ENCODE assay signal across 18 mouse cellular contexts in the genomic region with DNA sequence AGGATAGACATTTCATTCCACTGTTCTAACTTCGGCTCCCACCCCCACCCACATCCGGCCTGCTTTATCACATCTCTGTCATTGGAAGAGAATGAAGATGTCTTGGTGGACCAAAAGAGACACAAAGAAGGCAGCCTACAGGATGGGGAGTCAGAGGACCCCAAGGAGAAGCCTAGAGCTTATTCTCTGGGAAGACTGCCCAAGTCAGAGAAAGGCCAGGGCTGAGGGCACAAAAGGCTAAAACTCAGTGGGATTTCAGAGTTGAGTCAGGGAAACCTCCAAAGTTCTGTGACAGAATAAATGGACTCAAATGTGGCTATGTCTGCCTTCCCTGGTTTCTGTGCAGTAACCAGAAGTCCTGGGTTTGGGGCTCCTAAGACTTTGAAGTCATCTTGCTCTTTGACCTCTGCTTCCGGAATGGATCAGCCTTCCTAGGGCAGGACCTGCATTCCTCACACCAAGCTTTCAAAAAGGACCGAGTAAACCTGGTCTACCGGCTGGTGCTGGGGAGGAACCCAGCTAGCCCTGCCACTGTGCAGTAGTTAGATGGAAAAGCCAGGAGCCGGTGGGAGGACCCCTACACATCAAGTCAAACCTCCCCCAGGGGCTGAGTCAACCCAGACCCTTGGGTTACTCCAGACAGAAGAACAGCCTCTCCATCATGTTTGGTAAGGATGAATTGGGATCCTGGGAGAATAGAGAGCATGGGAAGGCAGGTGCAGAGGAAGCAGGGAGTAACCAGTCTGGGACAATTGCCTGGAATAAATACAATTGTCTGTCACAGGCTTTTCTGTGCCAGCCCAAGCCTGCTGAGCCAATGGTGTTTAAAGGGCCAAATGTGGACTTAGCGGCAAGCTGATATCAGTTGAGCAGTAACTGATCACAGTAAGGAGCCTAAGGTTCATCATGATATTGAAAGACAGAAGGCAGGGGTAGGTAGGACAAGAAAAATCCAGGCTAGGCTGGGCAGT.
DNase-seq lines count a peak whose midpoint lies in the region; ATAC-seq and TF ChIP-seq lines count a peak whose summit lies in the region.
"Had no signal": no experiment of that assay in that cellular context is flagged by ENCODE, and none has a peak within 500 bp of the region (broad histone marks: within the 10 kb centered on the region; RNA-seq: fewer than 3 reads in every experiment).

No protein-coding gene starts in this region.

- no peak for TF ChIP-seq POLR2A in liver, adult 2 months (IDR thresholded peaks at IDR 0.05; ENCODE audit: extremely low read depth, insufficient read depth, low read length)

- intact Hi-C loops in gastrocnemius, adult 2 months (cut with DNase I) = no loop called here
- intact Hi-C loops in gastrocnemius, postnatal 36 days (cut with DNase I) = no loop called here

- no peaks in the 10 kb centered on the region for H3K36me3 ChIP-seq in liver, adult 2 months (ENCODE audit: control insufficient read depth, insufficient read depth, low read length)
- H3K36me3 ChIP-seq: limb, embryonic 13.5 days; midbrain, embryonic 12.5 days had no signal

- ATAC-seq in activated CD4-positive, CD25-positive, alpha-beta regulatory T cell, adult 4 months = no peak
- ATAC-seq: hindbrain, embryonic 16.5 days; liver, postnatal 0 days had no signal

- H3K4me1 ChIP-seq in liver, adult 2 months (ENCODE audit: control insufficient read depth, insufficient read depth, low read length) = peaks cover 36% of the 10 kb centered on the region

- H3K4me3 ChIP-seq in gastrocnemius, adult 2 months = no peak overlapping the region
- no peak overlapping the region for H3K4me3 ChIP-seq in liver, adult 2 months (ENCODE audit: insufficient read depth, low read depth, low read length)
- H3K4me3 ChIP-seq: limb, embryonic 13.5 days; midbrain, embryonic 12.5 days; myocyte had no signal

- peak overlapping the region; percentile 28; the same call in 1 of the 2 replicates for H3K27ac ChIP-seq in gastrocnemius, adult 2 months
- peak overlapping the region; percentile 97 for H3K27ac ChIP-seq in liver, adult 2 months (replicated peaks; ENCODE audit: insufficient read depth, low read depth, low read length)
- H3K27ac ChIP-seq: limb, embryonic 13.5 days; midbrain, embryonic 12.5 days had no signal

- no peaks in the 10 kb centered on the region for H3K79me2 ChIP-seq in liver, adult 2 months (ENCODE audit: control insufficient read depth, insufficient read depth, low read length)

- no peak overlapping the region for H3K9ac ChIP-seq in liver, adult 2 months (ENCODE audit: low read depth, low read length)
- H3K9ac ChIP-seq: limb, embryonic 13.5 days; liver, postnatal 0 days; midbrain, embryonic 12.5 days had no signal

- no peak for DNase-seq in gastrocnemius, adult 2 months
- DNase-seq in gastrocnemius, postnatal 36 days = no peak
- peak; percentile 90 for DNase-seq in liver, adult 2 months (ENCODE audit: extremely low read depth, low read depth, low spot score)
- no peak for DNase-seq in liver
- DNase-seq in cerebellum, adult 9-11 months = peak; percentile 59
- no peak for DNase-seq in adrenal gland, postnatal 25 days
- DNase-seq: gastrocnemius, postnatal 25 days; kidney, adult 2 months; kidney, postnatal 4 days; liver, postnatal 0 days; lung, postnatal 4 days; right cerebral cortex, adult 18-20 months; thymus, postnatal 14 days had no signal

- TF ChIP-seq CTCF in gastrocnemius, adult 2 months (IDR thresholded peaks at IDR 0.05) = no peak
- no peak for TF ChIP-seq CTCF in liver, adult 2 months (IDR thresholded peaks at IDR 0.05; ENCODE audit: low read depth, low read length)

- 61% methylated on average over 7 of the region's 7 CpGs for WGBS in liver, adult 2 months

- no peaks in the 10 kb centered on the region for H3K27me3 ChIP-seq in liver, adult 2 months (ENCODE audit: control insufficient read depth, insufficient read depth, low read length)
- H3K27me3 ChIP-seq: limb, embryonic 13.5 days; midbrain, embryonic 12.5 days had no signal

Comparison
In these comparisons a context has a peak if more than half of its experiments do, and no peak if none do; other contexts are left out.
1. DNase-seq: peak in liver, adult 2 months (single experiment) and cerebellum, adult 9-11 months (single experiment); none in gastrocnemius, adult 2 months (single experiment), gastrocnemius, postnatal 36 days (0 of 2), liver (single experiment) and adrenal gland, postnatal 25 days (single experiment).